Mouse (Mus musculus): ENCODE data around the gene Gcnt2.

DNA sequence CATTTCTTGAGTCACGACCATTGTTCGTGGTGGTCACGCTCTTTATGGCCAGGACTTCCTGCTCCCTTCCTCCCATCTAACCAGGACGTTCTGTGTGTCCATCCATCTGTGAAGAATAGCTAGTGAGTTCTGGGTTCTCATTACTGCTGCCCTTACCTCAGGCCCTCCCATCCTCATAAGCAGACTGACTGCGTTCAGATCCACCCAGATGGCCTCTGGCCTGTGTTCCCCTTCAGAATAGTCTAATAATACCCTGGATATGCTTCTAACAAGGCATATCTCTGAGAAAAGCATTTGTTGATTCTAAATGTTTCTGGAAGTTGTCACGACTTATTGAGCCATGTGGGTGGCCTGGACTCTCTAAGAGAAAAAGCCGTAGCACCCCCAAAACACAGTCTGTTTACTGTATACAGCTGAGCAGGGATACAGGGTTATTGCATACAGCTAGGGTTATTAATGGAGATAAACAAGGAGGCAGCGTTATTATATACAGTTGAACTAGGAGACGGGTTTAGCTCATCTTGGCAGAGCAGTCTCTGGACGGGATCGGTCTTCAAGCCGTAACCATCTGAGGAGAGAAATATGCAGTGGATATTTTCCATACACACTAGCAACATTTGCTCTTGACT, 42.4 kb downstream of the Gcnt2 start:
- no peak for TF ChIP-seq MAFK (IDR thresholded peaks at IDR 0.05; ENCODE audit: insufficient read depth, low read depth, low read length)
- TF ChIP-seq ZC3H11A (IDR thresholded peaks at IDR 0.05; ENCODE audit: borderline replicate concordance, low read depth, low read length): no peak
- TF ChIP-seq HCFC1 (IDR thresholded peaks at IDR 0.05; ENCODE audit: borderline replicate concordance, insufficient read depth, low read length): no peak
